Mouse (Mus musculus): Measurements from ENCODE around the gene Hcn4.

DNA sequence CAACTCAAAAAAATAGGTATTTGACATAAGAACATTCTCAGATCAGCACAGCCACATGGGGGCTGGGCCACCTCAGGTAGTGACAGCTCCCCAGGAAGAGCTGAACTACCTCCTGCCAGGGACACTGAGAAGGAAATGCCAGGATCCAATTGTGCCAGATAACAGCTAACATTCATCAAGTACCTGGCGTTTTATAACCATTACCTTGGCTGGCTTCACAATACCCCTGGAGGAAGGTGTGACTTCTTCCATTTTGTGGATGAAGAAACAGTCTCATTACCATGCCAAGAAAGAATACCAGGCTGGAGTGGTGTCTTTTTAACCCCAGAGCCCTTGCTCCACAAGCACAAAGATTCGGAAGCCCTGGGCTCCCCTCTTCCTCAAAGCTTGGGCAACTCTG lies 21.8 kb upstream of the Hcn4 start:
- TF ChIP-seq POLR2A (IDR thresholded peaks at IDR 0.05; ENCODE audit: insufficient read depth, low read depth, low read length) (no peak), CTCF (IDR thresholded peaks at IDR 0.05) (no peak), EP300 (IDR thresholded peaks at IDR 0.05; ENCODE audit: insufficient read depth, low read depth, low read length) (no peak)
